Mouse (Mus musculus) CH12.LX (cell line): Measurements from ENCODE around the gene Mns1. TPM values are rescaled to one million over a fixed set of nuclear protein-coding genes. Genes with fewer than 3 reads are reported as not detected.
A peak's percentile ranks its signal among the peaks of the same experiment; 100 is the strongest.

ENCODE experiments used
- DNase-seq: peaks from one replicate; pipeline ENCODE4 v3.0.0-alpha.2; 2013; ENCODE audit errors: extremely low read depth
- H3K27ac ChIP-seq: 2 replicates; pipeline ENCODE4 v1.5.1; 2012; ENCODE audit warnings: low read depth, mild to moderate bottlenecking, control low read depth, moderate library complexity; ENCODE audit not compliant: insufficient read depth
- H3K27me3 ChIP-seq: replicated peaks from 2 replicates; pipeline ENCODE3; 2012; ENCODE audit warnings: inconsistent platforms
- H3K36me3 ChIP-seq, 2 experiments: replicated peaks in 1 of 2; 2 replicates each; pipeline versions ENCODE3 to v1.6.1; 2012; ENCODE audit warnings: inconsistent platforms in 1 of 2, low read length in 1 of 2, mild to moderate bottlenecking in 1 of 2, mixed read lengths in 1 of 2, moderate library complexity in 1 of 2; ENCODE audit not compliant: control insufficient read depth in 1 of 2, insufficient read depth in 1 of 2
- H3K4me1 ChIP-seq, 2 experiments: 2 replicates each; pipeline ENCODE4 v1.6.1; 2012; ENCODE audit warnings: inconsistent platforms in 1 of 2, moderate library complexity in 1 of 2; ENCODE audit not compliant: insufficient read depth in 2 of 2, control insufficient read depth in 1 of 2
- H3K4me2 ChIP-seq: 2 replicates; pipeline ENCODE4 v1.6.1; 2012; ENCODE audit warnings: low read depth, mild to moderate bottlenecking, control low read depth; ENCODE audit not compliant: poor library complexity, insufficient read depth, severe bottlenecking
- H3K4me3 ChIP-seq, 3 experiments: fragments of 150-350 bp in 1 of 3; sonication (generic) in 1 of 3; replicated peaks in 1 of 3; 2 replicates each; pipeline versions ENCODE3 to v1.5.1; 2011 to 2012; ENCODE audit warnings: low read depth in 2 of 3, low read length in 2 of 3, mild to moderate bottlenecking in 2 of 3, moderate library complexity in 2 of 3, control low read depth in 1 of 3, improper control_type of control experiment in 1 of 3, inconsistent platforms in 1 of 3, mixed read lengths in 1 of 3; ENCODE audit not compliant: poor library complexity in 1 of 3
- H3K79me2 ChIP-seq: replicated peaks from 2 replicates; pipeline ENCODE4 v1.6.1; 2012; ENCODE audit warnings: mild to moderate bottlenecking, moderate library complexity; ENCODE audit not compliant: control insufficient read depth, poor library complexity, insufficient read depth, severe bottlenecking; ENCODE audit errors: extremely low read depth
- H3K9ac ChIP-seq: 2 replicates; pipeline ENCODE4 v1.6.1; 2012; ENCODE audit warnings: low read depth, mild to moderate bottlenecking, control low read depth, moderate library complexity; ENCODE audit not compliant: insufficient read depth
- H3K9me3 ChIP-seq: replicated peaks from 2 replicates; pipeline ENCODE3; 2012; ENCODE audit warnings: low read length, inconsistent platforms, mixed read lengths
- BHLHE40 ChIP-seq: IDR thresholded peaks from 2 replicates; pipeline ENCODE4 v1.6.1; 2011; ENCODE audit warnings: mild to moderate bottlenecking, low read depth, low read length, improper control_type of control experiment
- HCFC1 ChIP-seq: IDR thresholded peaks from 2 replicates; pipeline ENCODE4 v1.6.1; 2012; ENCODE audit warnings: low read depth, mild to moderate bottlenecking, inconsistent platforms, low read length, improper control_type of control experiment
- MYC ChIP-seq: IDR thresholded peaks from 2 replicates; pipeline ENCODE4 v1.6.1; 2011; ENCODE audit warnings: low read depth, mild to moderate bottlenecking, improper control_type of control experiment, low read length
- RCOR1 ChIP-seq: conservative IDR thresholded peaks from 2 replicates; pipeline ENCODE4 v1.6.1; 2012; ENCODE audit warnings: low read depth, mild to moderate bottlenecking, inconsistent platforms, low read length, improper control_type of control experiment
- ZKSCAN1 ChIP-seq: IDR thresholded peaks from 2 replicates; pipeline ENCODE4 v1.6.1; 2012; ENCODE audit warnings: low read depth, inconsistent platforms, low read length, improper control_type of control experiment, borderline replicate concordance
- ZNF384 ChIP-seq: IDR thresholded peaks from 2 replicates; pipeline ENCODE4 v1.6.1; 2012; ENCODE audit warnings: low read depth, low read length, improper control_type of control experiment, inconsistent platforms
- dilution Hi-C: fragments of 300-500 bp; cut with MboI; formaldehyde crosslinking; loops from 2 replicates; pipeline ENCODE4 v1.14.3; 2020; ENCODE audit warnings: low sequenced_read_pairs; ENCODE audit not compliant: extremely low pct_unique_long_range_greater_than_20kb, extremely low pct_ligation_motif_present
- in situ Hi-C: fragments of 300-500 bp; cut with MboI; formaldehyde crosslinking; loops from 3 replicates; pipeline ENCODE4 v1.14.3; 2019; ENCODE audit warnings: low sequenced_read_pairs, low pct_ligation_motif_present, low pct_unique_long_range_greater_than_20kb, mixed read lengths
- polyA plus RNA-seq: library from polyadenylated mRNA; unstranded; fragments of >175 nt; gene quantifications from 2 replicates; pipeline ENCODE4 v1.2.1, GENCODE M21; 2012; ENCODE audit warnings: low read depth; ENCODE audit not compliant: insufficient read length
- total RNA-seq, 2 experiments: library from RNA; depleted of rRNA; stranded (reverse); fragments of 300-350 nt in 1 of 2; fragments of >200 nt in 1 of 2; gene quantifications; 2 replicates each; pipeline ENCODE4 v1.2.3; 2012 to 2014

Mns1 gene
- total and polyA plus RNA-seq, 3 experiments = 16.7 to 66.0 (median 19.4) TPM

- no peak overlapping the region for H3K9ac ChIP-seq
- peaks cover 3 to 8% of the 10 kb centered on the region in 2 experiments; a peak in 2 of 4 replicates for H3K4me1 ChIP-seq
- TF ChIP-seq HCFC1 = no peak
- no peak for TF ChIP-seq ZKSCAN1
- TF ChIP-seq MYC = no peak
- H3K27me3 ChIP-seq = no peaks in the 10 kb centered on the region
- H3K4me2 ChIP-seq = no peak overlapping the region
- no peaks in the 10 kb centered on the region for H3K79me2 ChIP-seq
- H3K27ac ChIP-seq = no peak overlapping the region
- no peaks in the 10 kb centered on the region for H3K36me3 ChIP-seq
- H3K4me3 ChIP-seq = no peak overlapping the region
- no peaks in the 10 kb centered on the region for H3K9me3 ChIP-seq
- dilution Hi-C loops = no loop called here
- in situ Hi-C loops = no loop called here
- no peak for DNase-seq
Observed at GRCm38 (mm10) chr9:72393238-72393637, 44.6 kb upstream of the Mns1 start.

DNA sequence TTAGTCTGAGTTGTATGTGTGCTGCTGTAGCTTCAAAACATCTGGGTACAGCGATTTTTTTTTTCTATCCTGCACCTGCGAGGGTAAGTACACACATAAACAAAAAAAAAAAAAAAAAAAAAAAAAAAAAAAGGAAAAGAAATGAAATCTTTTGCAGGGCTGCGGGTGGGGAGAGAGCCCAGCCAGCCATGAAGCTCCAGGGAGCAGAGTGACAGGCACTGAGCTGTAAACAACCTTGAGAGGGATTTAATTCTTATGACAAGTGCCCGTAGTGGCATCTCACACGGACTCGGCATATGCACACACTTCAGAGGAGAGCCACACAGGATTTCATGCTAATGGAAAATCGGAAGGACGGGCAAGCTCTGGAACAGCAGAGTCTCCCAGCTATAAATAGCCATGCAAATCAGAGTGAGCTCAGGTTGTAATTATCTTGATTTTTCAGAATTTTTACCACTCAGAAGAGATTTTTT lies 43.9 kb upstream of the Mns1 start:
- no peaks in the 10 kb centered on the region for H3K27me3 ChIP-seq
- H3K4me2 ChIP-seq = peak overlapping the region; percentile 21; the same call in 1 of the 2 replicates
- H3K36me3 ChIP-seq = no peaks in the 10 kb centered on the region
- no peak overlapping the region for H3K9ac ChIP-seq
- H3K4me3 ChIP-seq = no peak overlapping the region
- dilution Hi-C loops = no loop called here
- TF ChIP-seq RCOR1 (no peak), ZNF384 (peak; percentile 73)
- no peak overlapping the region for H3K27ac ChIP-seq
- in situ Hi-C loops = no loop called here
- no peak for DNase-seq
- peaks cover 3 to 8% of the 10 kb centered on the region in 2 experiments; a peak in 2 of 4 replicates for H3K4me1 ChIP-seq
- H3K79me2 ChIP-seq = no peaks in the 10 kb centered on the region
- H3K9me3 ChIP-seq = peaks cover 4% of the 10 kb centered on the region

DNA sequence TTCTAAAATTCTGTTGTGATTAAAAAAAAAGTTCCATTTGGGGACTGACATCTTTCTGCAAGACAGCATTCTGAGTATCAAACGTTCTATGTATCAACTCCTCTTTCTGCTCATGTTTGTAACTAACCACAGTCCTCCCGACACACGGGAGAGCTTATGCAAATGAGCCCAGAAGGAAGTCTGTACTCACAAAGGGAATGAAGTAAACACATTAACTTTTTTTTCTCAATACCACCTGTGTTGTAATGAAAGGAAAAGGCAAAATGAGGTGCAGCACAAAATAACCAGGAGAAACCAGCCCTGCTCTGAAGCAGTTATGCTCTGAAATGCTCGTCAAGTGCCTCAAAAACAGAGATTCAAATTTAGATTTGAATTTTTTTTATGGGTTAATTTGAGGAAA lies 37.7 kb upstream of the Mns1 start:
- Histone ChIP-seq H3K27ac (no peak overlapping the region), H3K36me3 (no peaks in the 10 kb centered on the region), H3K27me3 (no peaks in the 10 kb centered on the region), H3K9me3 (peaks cover 7% of the 10 kb centered on the region), H3K4me2 (peak overlapping the region; percentile 47)
- in situ Hi-C loops = loop anchor here (10.0 kb wide), 1 partner anchor 755 kb away; no protein-coding TSS in a partner anchor
- TF ChIP-seq BHLHE40 = peak; percentile 41; the same call in 1 of the 2 replicates
- peak; percentile 65 for TF ChIP-seq ZNF384
- TF ChIP-seq RCOR1 = no peak
- TF ChIP-seq, all 38 proteins: peak for 2
- peak; percentile 16 for DNase-seq
- H3K4me1 ChIP-seq = peaks cover 3 to 15% of the 10 kb centered on the region in 2 experiments
- no peak overlapping the region for H3K9ac ChIP-seq
- H3K4me3 ChIP-seq = no peak overlapping the region
- dilution Hi-C loops = no loop called here
- no peaks in the 10 kb centered on the region for H3K79me2 ChIP-seq
